Mouse (Mus musculus) embryo, embryonic 11.5 days (tissue): Measurements from ENCODE around the gene 2900026A02Rik.

Source experiments
- DNase-seq: peaks from one replicate; pipeline ENCODE4 v3.0.0-alpha.2; 2012; ENCODE audit warnings: low read depth, low spot score

2900026A02Rik gene

GRCm38 (mm10) chr5:113150871-113151553 lies 70.0 kb downstream of the 2900026A02Rik start:
- DNase-seq = no peak

GRCm38 (mm10) chr5:113149052-113149451 lies 72.0 kb downstream of the 2900026A02Rik start:
- no peak for DNase-seq

GRCm38 (mm10) chr5:113147994-113148471 lies 73.0 kb downstream of the 2900026A02Rik start:
- no peak for DNase-seq

GRCm38 (mm10) chr5:113146656-113147055 lies 74.4 kb downstream of the 2900026A02Rik start:
- DNase-seq = no peak

GRCm38 (mm10) chr5:113145171-113145570 lies 75.9 kb downstream of the 2900026A02Rik start:
- DNase-seq = no peak

GRCm38 (mm10) chr5:113142486-113142885 lies 78.5 kb downstream of the 2900026A02Rik start:
- DNase-seq = no peak

- DNase-seq = no peak
Measured at GRCm38 (mm10) chr5:113142018-113142417, 79.0 kb downstream of the 2900026A02Rik start.

- DNase-seq = no peak
Measured at GRCm38 (mm10) chr5:113140872-113141271, 80.2 kb downstream of the 2900026A02Rik start.

- no peak for DNase-seq
Measured at GRCm38 (mm10) chr5:113140051-113140450, 81.0 kb downstream of the 2900026A02Rik start.

- DNase-seq = no peak
Measured at GRCm38 (mm10) chr5:113139064-113139726, 81.8 kb downstream of the 2900026A02Rik start.

- DNase-seq = no peak
Measured at GRCm38 (mm10) chr5:113138319-113139063, 82.5 kb downstream of the 2900026A02Rik start.

GRCm38 (mm10) chr5:113137691-113138318 lies 83.2 kb downstream of the 2900026A02Rik start:
- DNase-seq = no peak

- DNase-seq = no peak
Measured at GRCm38 (mm10) chr5:113136951-113137487, 84.0 kb downstream of the 2900026A02Rik start.

GRCm38 (mm10) chr5:113135513-113135912 lies 85.5 kb downstream of the 2900026A02Rik start:
- DNase-seq = no peak

- DNase-seq = no peak
Measured at GRCm38 (mm10) chr5:113133722-113134710, 87.0 kb downstream of the 2900026A02Rik start.

GRCm38 (mm10) chr5:113133080-113133491 lies 88.0 kb downstream of the 2900026A02Rik start:
- no peak for DNase-seq

- no peak for DNase-seq
Measured at GRCm38 (mm10) chr5:113132635-113133041, 88.4 kb downstream of the 2900026A02Rik start.

- no peak for DNase-seq
Measured at GRCm38 (mm10) chr5:113128426-113128825, 92.6 kb downstream of the 2900026A02Rik start.

GRCm38 (mm10) chr5:113126476-113126875 lies 94.6 kb downstream of the 2900026A02Rik start:
- no peak for DNase-seq

- no peak for DNase-seq
Measured at GRCm38 (mm10) chr5:113123693-113124092, 97.3 kb downstream of the 2900026A02Rik start.
